In the genomic region with DNA sequence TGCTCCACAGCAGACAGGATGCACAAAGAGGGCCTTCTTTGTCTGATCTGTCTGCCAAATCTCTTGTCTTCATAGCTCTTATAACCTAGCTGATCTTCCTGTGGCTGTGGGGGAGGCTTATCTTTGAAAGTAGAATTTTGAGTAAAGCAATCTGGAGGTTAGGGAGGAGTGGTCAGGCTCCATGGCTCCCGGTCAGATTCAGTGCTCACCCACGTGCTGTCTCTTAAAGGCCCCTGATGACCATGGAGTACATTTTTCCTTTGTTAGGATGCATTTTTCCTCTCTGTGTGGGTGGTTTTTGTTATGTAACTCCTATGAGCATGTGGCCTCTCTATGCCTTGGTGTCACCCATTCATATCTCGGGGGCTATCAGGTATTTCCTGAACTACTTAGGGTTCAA, we compare ENCODE assay signal across 19 mouse cellular contexts.
A peak's percentile ranks its signal among the peaks of the same experiment; 100 is the strongest.
DNase-seq lines count a peak whose midpoint lies in the region; ATAC-seq and TF ChIP-seq lines count a peak whose summit lies in the region.
"Had no signal": no experiment of that assay in that cellular context is flagged by ENCODE, and none has a peak within 500 bp of the region (broad histone marks: within the 10 kb centered on the region; RNA-seq: fewer than 3 reads in every experiment).

No protein-coding gene starts in this region.

- H3K27ac ChIP-seq in hindbrain, embryonic 10.5 days = peak overlapping the region; percentile 56
- H3K27ac ChIP-seq in hindbrain, postnatal 0 days = no peak overlapping the region
- no peak overlapping the region for H3K27ac ChIP-seq in kidney, postnatal 0 days
- peak overlapping the region; percentile 19 for H3K27ac ChIP-seq in lung, embryonic 14.5 days (ENCODE audit: low read depth)
- no peak overlapping the region for H3K27ac ChIP-seq in lung, postnatal 0 days (ENCODE audit: low read length)
- H3K27ac ChIP-seq: embryonic facial prominence, embryonic 13.5 days; forebrain, embryonic 12.5 days; heart, embryonic 13.5 days; hindbrain, embryonic 13.5 days had no signal

- no peaks in the 10 kb centered on the region for H3K27me3 ChIP-seq in hindbrain, embryonic 10.5 days (ENCODE audit: insufficient read depth, poor library complexity, severe bottlenecking)
- no peaks in the 10 kb centered on the region for H3K27me3 ChIP-seq in hindbrain, postnatal 0 days (ENCODE audit: insufficient read depth, low read length)
- no peaks in the 10 kb centered on the region for H3K27me3 ChIP-seq in kidney, postnatal 0 days (ENCODE audit: insufficient read depth, low read length)
- no peaks in the 10 kb centered on the region for H3K27me3 ChIP-seq in lung, embryonic 14.5 days (ENCODE audit: insufficient read depth, low read length)
- H3K27me3 ChIP-seq in lung, postnatal 0 days (replicated peaks; ENCODE audit: insufficient read depth, low read length) = no peaks in the 10 kb centered on the region
- H3K27me3 ChIP-seq: CH12.LX; embryonic facial prominence, embryonic 13.5 days; forebrain, embryonic 12.5 days; heart, embryonic 13.5 days; hindbrain, embryonic 13.5 days had no signal

- no peak for ATAC-seq in hindbrain, postnatal 0 days
- ATAC-seq in kidney, postnatal 0 days (replicated peaks; ENCODE audit: low FRiP score, low read depth) = peak; percentile 50; the same call in 1 of the 2 replicates
- no peak for ATAC-seq in lung, embryonic 14.5 days (ENCODE audit: insufficient read depth)
- no peak for ATAC-seq in lung, postnatal 0 days
- ATAC-seq: forebrain, embryonic 16.5 days had no signal

- H3K4me2 ChIP-seq in hindbrain, postnatal 0 days (ENCODE audit: low read depth, low read length) = no peak overlapping the region
- H3K4me2 ChIP-seq in kidney, postnatal 0 days (ENCODE audit: low read length) = no peak overlapping the region
- no peak overlapping the region for H3K4me2 ChIP-seq in lung, embryonic 14.5 days
- H3K4me2 ChIP-seq in lung, postnatal 0 days (replicated peaks; ENCODE audit: low read depth, low read length) = no peak overlapping the region
- H3K4me2 ChIP-seq: embryonic facial prominence, embryonic 13.5 days; forebrain, embryonic 12.5 days; heart, embryonic 13.5 days; hindbrain, embryonic 13.5 days had no signal

- DNase-seq in hindbrain, embryonic 10.5 days (ENCODE audit: low spot score) = no peak
- no peak for DNase-seq in hindbrain, postnatal 0 days (ENCODE audit: low spot score)
- peak; percentile 81 for DNase-seq in kidney, postnatal 0 days (ENCODE audit: low spot score)
- DNase-seq in kidney, adult 18-20 months = no peak
- peak; percentile 43 for DNase-seq in lung, embryonic 14.5 days
- no peak for DNase-seq in lung, postnatal 0 days (ENCODE audit: low spot score)
- no peak for DNase-seq in cerebellum, postnatal 36 days
- DNase-seq: adrenal gland, adult 2 months; adrenal gland, postnatal 25 days; cerebellum, adult 2 months; cerebellum, postnatal 10 days; gastrocnemius, postnatal 10 days; heart, postnatal 4 days had no signal

- H3K36me3 ChIP-seq in hindbrain, embryonic 10.5 days = no peaks in the 10 kb centered on the region
- H3K36me3 ChIP-seq in hindbrain, postnatal 0 days (ENCODE audit: insufficient read depth, low read length) = no peaks in the 10 kb centered on the region
- no peaks in the 10 kb centered on the region for H3K36me3 ChIP-seq in kidney, postnatal 0 days (ENCODE audit: insufficient read depth, low read length)
- H3K36me3 ChIP-seq in lung, embryonic 14.5 days (ENCODE audit: insufficient read depth) = no peaks in the 10 kb centered on the region
- H3K36me3 ChIP-seq in lung, postnatal 0 days (ENCODE audit: insufficient read depth, low read length) = no peaks in the 10 kb centered on the region
- H3K36me3 ChIP-seq: embryonic facial prominence, embryonic 13.5 days; forebrain, embryonic 12.5 days; heart, embryonic 13.5 days; hindbrain, embryonic 13.5 days had no signal

- TF ChIP-seq EP300 in lung, postnatal 0 days (IDR thresholded peaks at IDR 0.05) = no peak

- TF ChIP-seq CTCF in hindbrain, postnatal 0 days (IDR thresholded peaks at IDR 0.05; ENCODE audit: low read depth) = no peak
- no peak for TF ChIP-seq CTCF in kidney, postnatal 0 days (IDR thresholded peaks at IDR 0.05; ENCODE audit: low read depth)
- no peak for TF ChIP-seq CTCF in lung, embryonic 14.5 days (IDR thresholded peaks at IDR 0.05; ENCODE audit: low read depth)
- TF ChIP-seq CTCF in lung, postnatal 0 days (IDR thresholded peaks at IDR 0.05) = no peak

- H3K9me3 ChIP-seq in hindbrain, embryonic 10.5 days = no peaks in the 10 kb centered on the region
- no peaks in the 10 kb centered on the region for H3K9me3 ChIP-seq in hindbrain, postnatal 0 days (ENCODE audit: low read length)
- H3K9me3 ChIP-seq in kidney, postnatal 0 days (replicated peaks; ENCODE audit: low read length) = no peaks in the 10 kb centered on the region
- H3K9me3 ChIP-seq in lung, embryonic 14.5 days (ENCODE audit: low read depth, low read length) = no peaks in the 10 kb centered on the region
- no peaks in the 10 kb centered on the region for H3K9me3 ChIP-seq in lung, postnatal 0 days (ENCODE audit: low read length)
- H3K9me3 ChIP-seq: embryonic facial prominence, embryonic 13.5 days; forebrain, embryonic 12.5 days; heart, embryonic 13.5 days; hindbrain, embryonic 13.5 days had no signal

- no peak overlapping the region for H3K4me3 ChIP-seq in hindbrain, embryonic 10.5 days
- H3K4me3 ChIP-seq in hindbrain, postnatal 0 days (ENCODE audit: low read length) = no peak overlapping the region
- H3K4me3 ChIP-seq in kidney, postnatal 0 days (replicated peaks; ENCODE audit: low read depth, low read length) = no peak overlapping the region
- H3K4me3 ChIP-seq in lung, embryonic 14.5 days (ENCODE audit: low read depth, low read length) = no peak overlapping the region
- no peak overlapping the region for H3K4me3 ChIP-seq in lung, postnatal 0 days (ENCODE audit: low read depth, low read length)
- H3K4me3 ChIP-seq: embryonic facial prominence, embryonic 13.5 days; forebrain, embryonic 12.5 days; heart, embryonic 13.5 days; hindbrain, embryonic 13.5 days had no signal

- WGBS in hindbrain, embryonic 10.5 days = 55% methylated on average over 3 of the region's 3 CpGs
- WGBS in hindbrain, postnatal 0 days = 61% methylated on average over 3 of the region's 3 CpGs
- 16% methylated on average over 3 of the region's 3 CpGs for WGBS in kidney, postnatal 0 days
- WGBS in lung, embryonic 14.5 days = 35% methylated on average over 3 of the region's 3 CpGs
- 35% methylated on average over 3 of the region's 3 CpGs for WGBS in lung, postnatal 0 days

- no peak overlapping the region for H3K9ac ChIP-seq in hindbrain, postnatal 0 days (replicated peaks; ENCODE audit: low read length)
- no peak overlapping the region for H3K9ac ChIP-seq in kidney, postnatal 0 days (ENCODE audit: low read depth, low read length)
- no peak overlapping the region for H3K9ac ChIP-seq in lung, embryonic 14.5 days
- no peak overlapping the region for H3K9ac ChIP-seq in lung, postnatal 0 days (replicated peaks; ENCODE audit: low read depth)
- H3K9ac ChIP-seq: embryonic facial prominence, embryonic 13.5 days; forebrain, embryonic 12.5 days; heart, embryonic 13.5 days; hindbrain, embryonic 13.5 days had no signal

- peaks cover 58% of the 10 kb centered on the region for H3K4me1 ChIP-seq in hindbrain, embryonic 10.5 days (replicated peaks)
- H3K4me1 ChIP-seq in hindbrain, postnatal 0 days (ENCODE audit: insufficient read depth, low read length) = peaks cover 8% of the 10 kb centered on the region; the same call in 1 of the 2 replicates
- peaks cover 3% of the 10 kb centered on the region; the same call in 1 of the 2 replicates for H3K4me1 ChIP-seq in kidney, postnatal 0 days (replicated peaks; ENCODE audit: insufficient read depth, low read length)
- H3K4me1 ChIP-seq in lung, embryonic 14.5 days (ENCODE audit: insufficient read depth) = peaks cover 38% of the 10 kb centered on the region
- peaks cover 6% of the 10 kb centered on the region; the same call in 1 of the 2 replicates for H3K4me1 ChIP-seq in lung, postnatal 0 days (ENCODE audit: insufficient read depth, low read depth, low read length)

Comparison
In these comparisons a context has a peak if more than half of its experiments do, and no peak if none do; other contexts are left out.
1. DNase-seq: peak in kidney, postnatal 0 days (single experiment) and lung, embryonic 14.5 days (single experiment); none in hindbrain, embryonic 10.5 days (single experiment), hindbrain, postnatal 0 days (single experiment), kidney, adult 18-20 months (single experiment), lung, postnatal 0 days (single experiment) and cerebellum, postnatal 36 days (0 of 2).
2. H3K27ac ChIP-seq: peak in hindbrain, embryonic 10.5 days (single experiment) and lung, embryonic 14.5 days (single experiment); none in hindbrain, postnatal 0 days (single experiment), kidney, postnatal 0 days (single experiment) and lung, postnatal 0 days (single experiment).